Mouse (Mus musculus): ENCODE results near the gene Mark3. TPM values are rescaled to one million over a fixed set of nuclear protein-coding genes. Genes with fewer than 3 reads are reported as not detected.

Gene Mark3
- 4.4 and 8.2 TPM in 2 replicates for polyA plus RNA-seq (2012; ENCODE audit: insufficient read depth, low replicate concordance)

GRCm38 (mm10) chr12:111574074-111574886 is at the start of gene Mark3:
Gene Mark3, plus strand, starts transcription at chr12:111574523.
- Histone ChIP-seq H3K36me3 (replicated peaks; ENCODE audit: low read length) (no peaks in the 10 kb centered on the region), H3K27me3 (replicated peaks) (peaks cover 15% of the 10 kb centered on the region), H3K4me3 (replicated peaks) (peak within 1 kb of the TSS; percentile 100), H3K9me3 (peaks cover 4% of the 10 kb centered on the region; the same call in 1 of the 2 replicates), H3K4me1 (peaks cover 27% of the 10 kb centered on the region)
- TF ChIP-seq FLI1 (IDR thresholded peaks at IDR 0.05; ENCODE audit: low read length) (peak; percentile 61; the same call in 1 of the 2 replicates), GATA1 (IDR thresholded peaks at IDR 0.05; ENCODE audit: borderline replicate concordance, low read length) (no peak)

DNA sequence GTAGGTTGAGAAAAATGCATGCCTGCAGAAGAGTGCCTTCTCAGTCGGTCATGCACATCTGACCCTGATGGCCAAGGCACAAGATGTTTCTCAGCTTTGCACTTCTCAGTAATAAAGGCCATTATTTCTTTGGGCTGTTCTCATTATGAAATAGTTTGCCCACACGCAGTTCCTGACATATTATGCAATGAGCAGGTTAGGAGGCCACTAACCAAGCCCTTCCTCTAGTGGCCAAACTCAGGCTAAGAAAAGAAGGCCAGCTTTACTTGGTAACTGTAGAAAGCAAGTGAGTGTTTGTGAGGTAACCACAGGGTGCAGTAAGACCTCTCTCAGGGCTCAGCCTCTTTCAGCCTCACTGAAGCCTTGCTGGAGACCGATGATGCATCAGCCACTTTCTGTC is 49.4 kb upstream of the Mark3 start:
- Histone ChIP-seq H3K4me3 (replicated peaks) (no peak overlapping the region), H3K27me3 (replicated peaks) (peaks cover 34% of the 10 kb centered on the region), H3K36me3 (replicated peaks; ENCODE audit: low read length) (no peaks in the 10 kb centered on the region), H3K4me1 (peaks cover 17% of the 10 kb centered on the region), H3K9me3 (peaks cover 12% of the 10 kb centered on the region)
- TF ChIP-seq GATA1 (IDR thresholded peaks at IDR 0.05; ENCODE audit: borderline replicate concordance, low read length), result no peak
- no peak for TF ChIP-seq FLI1 (IDR thresholded peaks at IDR 0.05; ENCODE audit: low read length)

DNA sequence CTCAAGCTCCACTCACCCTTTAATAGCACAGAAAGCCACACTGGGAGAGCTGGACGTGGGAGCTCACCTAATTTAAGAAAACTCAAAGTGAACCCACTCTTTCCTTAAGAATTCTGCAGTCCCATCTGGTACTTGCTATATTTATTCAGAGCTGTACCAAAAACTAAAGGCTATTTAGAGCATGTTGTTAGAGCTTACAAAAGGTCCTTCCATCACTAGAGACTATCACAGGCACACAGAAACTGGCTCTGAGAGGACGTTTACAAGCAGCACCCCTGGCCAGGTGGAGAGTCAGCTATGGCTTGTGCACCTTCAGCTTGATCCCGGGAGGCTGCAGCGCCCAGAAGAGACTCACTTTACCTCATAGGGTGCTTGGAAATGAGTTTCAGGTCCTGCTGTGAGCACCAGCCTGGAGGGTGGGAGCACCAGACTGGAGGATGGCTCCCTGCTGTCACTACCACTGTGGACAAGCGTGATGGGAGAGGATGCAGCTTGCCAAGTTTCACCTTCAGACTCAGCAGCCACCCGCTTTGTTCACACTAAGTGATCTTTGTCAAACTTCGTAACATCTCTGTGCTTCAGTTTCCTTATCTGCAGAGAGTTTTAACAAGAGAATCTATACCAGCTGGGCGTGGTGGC is 46.6 kb upstream of the Mark3 start:
- peaks cover 35% of the 10 kb centered on the region for H3K27me3 ChIP-seq (replicated peaks)
- H3K4me1 ChIP-seq, result peaks cover 28% of the 10 kb centered on the region

GRCm38 (mm10) chr12:111529192-111529591 is 45.1 kb upstream of the Mark3 start:
- peaks cover 36% of the 10 kb centered on the region for H3K4me1 ChIP-seq
- H3K9me3 ChIP-seq, result peaks cover 4% of the 10 kb centered on the region
- H3K4me3 ChIP-seq (replicated peaks), result no peak overlapping the region
- peaks cover 36% of the 10 kb centered on the region for H3K27me3 ChIP-seq (replicated peaks)
- no peak for TF ChIP-seq GATA1 (IDR thresholded peaks at IDR 0.05; ENCODE audit: borderline replicate concordance, low read length)
- TF ChIP-seq FLI1 (IDR thresholded peaks at IDR 0.05; ENCODE audit: low read length), result no peak
- no peaks in the 10 kb centered on the region for H3K36me3 ChIP-seq (replicated peaks; ENCODE audit: low read length)

More for the DNA sequence above, 46.6 kb upstream of the Mark3 start:
- no peak for TF ChIP-seq FLI1 (IDR thresholded peaks at IDR 0.05; ENCODE audit: low read length)
- no peak for TF ChIP-seq GATA1 (IDR thresholded peaks at IDR 0.05; ENCODE audit: borderline replicate concordance, low read length)
- Histone ChIP-seq H3K9me3 (peaks cover 12% of the 10 kb centered on the region), H3K4me3 (replicated peaks) (no peak overlapping the region), H3K36me3 (replicated peaks; ENCODE audit: low read length) (no peaks in the 10 kb centered on the region)

GRCm38 (mm10) chr12:111533096-111533794 is 41.1 kb upstream of the Mark3 start:
- peaks cover 51% of the 10 kb centered on the region for H3K4me1 ChIP-seq
- no peaks in the 10 kb centered on the region for H3K9me3 ChIP-seq
- no peaks in the 10 kb centered on the region for H3K36me3 ChIP-seq (replicated peaks; ENCODE audit: low read length)
- H3K27me3 ChIP-seq (replicated peaks), result peaks cover 19% of the 10 kb centered on the region
- TF ChIP-seq GATA1 (IDR thresholded peaks at IDR 0.05; ENCODE audit: borderline replicate concordance, low read length) (no peak), FLI1 (IDR thresholded peaks at IDR 0.05; ENCODE audit: low read length) (no peak)
- H3K4me3 ChIP-seq (replicated peaks), result no peak overlapping the region

DNA sequence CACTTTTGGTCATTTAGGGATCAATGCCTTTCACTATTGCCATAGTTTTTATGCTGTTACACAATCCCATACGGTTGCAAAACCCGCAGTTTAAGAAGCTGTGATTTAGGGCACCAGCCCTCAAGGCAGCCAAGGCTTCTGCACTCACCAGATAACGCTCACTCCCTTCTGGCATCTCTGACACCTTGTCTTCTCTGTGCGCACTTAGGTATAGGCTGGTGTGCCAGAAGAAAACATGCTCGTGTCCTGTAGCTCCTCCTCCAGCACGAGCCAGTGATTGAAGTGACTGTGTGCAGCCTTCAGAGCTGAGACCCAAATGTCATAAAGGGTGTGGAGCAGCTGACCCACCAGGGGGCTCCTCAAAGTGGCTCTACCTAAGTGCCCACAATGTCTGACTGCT is 39.0 kb upstream of the Mark3 start:
- Histone ChIP-seq H3K4me3 (replicated peaks) (peak overlapping the region; percentile 79), H3K4me1 (peaks cover 62% of the 10 kb centered on the region), H3K27me3 (replicated peaks) (peaks cover 20% of the 10 kb centered on the region), H3K9me3 (no peaks in the 10 kb centered on the region), H3K36me3 (replicated peaks; ENCODE audit: low read length) (peaks cover 14% of the 10 kb centered on the region)
- TF ChIP-seq FLI1 (IDR thresholded peaks at IDR 0.05; ENCODE audit: low read length), result no peak
- no peak for TF ChIP-seq GATA1 (IDR thresholded peaks at IDR 0.05; ENCODE audit: borderline replicate concordance, low read length)

DNA sequence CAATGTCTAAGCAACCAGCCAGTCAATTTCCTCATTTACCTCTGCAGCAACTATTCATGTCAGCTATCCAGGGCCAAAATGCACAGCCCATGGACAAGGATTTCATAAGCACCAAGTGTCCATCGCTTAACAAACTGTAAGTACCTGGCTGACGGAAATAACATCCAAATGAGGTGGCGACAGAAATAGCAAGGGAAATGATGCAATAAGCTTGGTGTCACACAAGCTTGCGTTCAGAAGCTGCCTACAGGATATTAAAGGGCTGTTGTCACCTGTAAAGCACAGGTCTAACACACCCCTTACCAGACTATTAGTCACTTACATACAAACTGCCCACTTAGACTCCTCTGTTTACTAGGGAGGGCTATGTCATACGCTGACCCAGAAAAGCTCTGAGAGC is 38.6 kb upstream of the Mark3 start:
- H3K27me3 ChIP-seq (replicated peaks), result peaks cover 16% of the 10 kb centered on the region
- no peaks in the 10 kb centered on the region for H3K9me3 ChIP-seq
- no peak for TF ChIP-seq FLI1 (IDR thresholded peaks at IDR 0.05; ENCODE audit: low read length)
- TF ChIP-seq GATA1 (IDR thresholded peaks at IDR 0.05; ENCODE audit: borderline replicate concordance, low read length), result no peak
- H3K4me1 ChIP-seq, result peaks cover 62% of the 10 kb centered on the region
- peaks cover 19% of the 10 kb centered on the region for H3K36me3 ChIP-seq (replicated peaks; ENCODE audit: low read length)
- H3K4me3 ChIP-seq (replicated peaks), result peak overlapping the region; percentile 54

GRCm38 (mm10) chr12:111536746-111537145 is 37.6 kb upstream of the Mark3 start:
- Histone ChIP-seq H3K36me3 (replicated peaks; ENCODE audit: low read length) (peaks cover 29% of the 10 kb centered on the region), H3K27me3 (replicated peaks) (peaks cover 13% of the 10 kb centered on the region), H3K4me3 (replicated peaks) (peak overlapping the region; percentile 92), H3K9me3 (no peaks in the 10 kb centered on the region), H3K4me1 (peaks cover 58% of the 10 kb centered on the region)
- TF ChIP-seq GATA1 (IDR thresholded peaks at IDR 0.05; ENCODE audit: borderline replicate concordance, low read length) (no peak), FLI1 (IDR thresholded peaks at IDR 0.05; ENCODE audit: low read length) (no peak)

DNA sequence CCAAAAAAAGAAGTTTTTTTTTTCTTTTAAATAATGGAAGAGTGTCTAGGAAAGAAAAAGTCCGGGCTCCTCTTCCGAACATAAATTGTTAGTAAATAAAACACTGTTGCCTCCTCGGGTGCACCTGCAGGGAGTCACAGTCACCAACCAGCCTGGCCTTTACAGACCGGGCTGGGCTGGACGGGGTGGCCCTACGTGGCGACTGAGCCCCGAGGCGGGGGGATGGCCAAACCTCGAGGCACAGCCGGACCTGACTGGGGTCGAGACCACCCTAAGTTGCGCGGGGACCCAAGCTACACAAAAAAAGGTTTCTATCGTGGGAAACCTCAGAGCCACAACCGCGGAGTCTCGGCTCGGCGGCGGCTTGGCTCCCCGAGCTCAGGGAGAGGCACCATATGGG is 37.0 kb upstream of the Mark3 start:
- no peaks in the 10 kb centered on the region for H3K9me3 ChIP-seq
- peaks cover 58% of the 10 kb centered on the region for H3K4me1 ChIP-seq
- peak overlapping the region; percentile 92 for H3K4me3 ChIP-seq (replicated peaks)
- peaks cover 35% of the 10 kb centered on the region for H3K36me3 ChIP-seq (replicated peaks; ENCODE audit: low read length)
- TF ChIP-seq GATA1 (IDR thresholded peaks at IDR 0.05; ENCODE audit: borderline replicate concordance, low read length) (no peak), FLI1 (IDR thresholded peaks at IDR 0.05; ENCODE audit: low read length) (no peak)
- H3K27me3 ChIP-seq (replicated peaks), result peaks cover 11% of the 10 kb centered on the region

Measured in megakaryocyte, embryonic 14.5 days (primary cell).